Mouse (Mus musculus) spleen, adult 2 months (tissue): ENCODE measurements around the gene Scrg1. TPM values are rescaled to one million over a fixed set of nuclear protein-coding genes. Genes with fewer than 3 reads are reported as not detected.
"Not testable (repeated sequence)": the region's sequence is repeated elsewhere in the genome, so short reads cannot be mapped to it uniquely, and the experiment has no call there.

Experiments used
- DNase-seq, 2 experiments: peaks; one replicate each; pipeline versions ENCODE4 v3.0.0 to v3.0.0-alpha.2; 2012 to 2021; ENCODE audit warnings: low spot score in 2 of 2, low read depth in 1 of 2
- H3K27ac ChIP-seq: fragments of 200-500 bp; 2 replicates; pipeline ENCODE4 v1.5.1; 2012; ENCODE audit warnings: low read length, inconsistent platforms; ENCODE audit not compliant: insufficient read depth
- H3K27me3 ChIP-seq: fragments of 200-500 bp; 2 replicates; pipeline ENCODE4 v1.6.1; 2012; ENCODE audit warnings: mild to moderate bottlenecking, moderate library complexity, low read length, inconsistent platforms; ENCODE audit not compliant: control insufficient read depth, insufficient read depth
- H3K36me3 ChIP-seq: fragments of 200-500 bp; 2 replicates; pipeline ENCODE4 v1.6.1; 2012; ENCODE audit warnings: mild to moderate bottlenecking, low read length, inconsistent platforms; ENCODE audit not compliant: control insufficient read depth, insufficient read depth
- H3K4me1 ChIP-seq: fragments of 200-500 bp; 2 replicates; pipeline ENCODE4 v1.6.1; 2011; ENCODE audit warnings: inconsistent platforms; ENCODE audit not compliant: control insufficient read depth, insufficient read depth, insufficient read length
- H3K4me3 ChIP-seq: fragments of 200-500 bp; 2 replicates; pipeline ENCODE4 v1.5.1; 2011; ENCODE audit warnings: mild to moderate bottlenecking, inconsistent platforms; ENCODE audit not compliant: insufficient read depth, insufficient read length; ENCODE audit errors: extremely low read depth
- CTCF ChIP-seq: fragments of 200-500 bp; IDR thresholded peaks from 2 replicates; pipeline ENCODE4 v1.5.1; 2011; ENCODE audit warnings: mild to moderate bottlenecking, inconsistent platforms; ENCODE audit not compliant: insufficient read depth, insufficient read length, insufficient replicate concordance; ENCODE audit errors: extremely low read depth
- POLR2A ChIP-seq: fragments of 200-500 bp; IDR thresholded peaks from 2 replicates; pipeline ENCODE4 v1.6.1; 2011; ENCODE audit warnings: low read depth, low read length, inconsistent platforms
- WGBS: fragments of 180-500 bp; shearing (Covaris S2); methylation state at CpG from one replicate; pipeline ENCODE4 v1.1.7; 2018; 5-methylcytosine and 5-hydroxymethylcytosine counted together
- polyA plus RNA-seq: library from polyadenylated mRNA; depleted of rRNA; stranded (reverse); fragments of >200 nt; gene quantifications from 2 replicates; pipeline ENCODE4 v1.2.3, GENCODE M21; 2012

Scrg1 gene
- polyA plus RNA-seq, 1 experiment = 0.16 TPM

GRCm38 (mm10) chr8:57489366-57489765 lies 33.6 kb downstream of the Scrg1 start:
- 91% methylated on average over 1 of the region's 1 CpGs for WGBS
- Histone ChIP-seq H3K36me3 (no peaks in the 10 kb centered on the region), H3K27ac (no peak overlapping the region), H3K4me3 (no peak overlapping the region), H3K27me3 (no peaks in the 10 kb centered on the region), H3K4me1 (peaks cover 3% of the 10 kb centered on the region; the same call in 1 of the 2 replicates)
- no peak for TF ChIP-seq CTCF
- TF ChIP-seq POLR2A = no peak
- no peak for DNase-seq

GRCm38 (mm10) chr8:57489896-57490295 lies 34.2 kb downstream of the Scrg1 start:
- no peak overlapping the region for H3K27ac ChIP-seq
- H3K4me1 ChIP-seq = peaks cover 3% of the 10 kb centered on the region; the same call in 1 of the 2 replicates
- no peak overlapping the region for H3K4me3 ChIP-seq
- DNase-seq = no peak
- no peaks in the 10 kb centered on the region for H3K36me3 ChIP-seq
- TF ChIP-seq POLR2A (no peak), CTCF (no peak)
- H3K27me3 ChIP-seq = no peaks in the 10 kb centered on the region

- H3K4me3 ChIP-seq = no peak overlapping the region
- no peaks in the 10 kb centered on the region for H3K27me3 ChIP-seq
- H3K36me3 ChIP-seq = no peaks in the 10 kb centered on the region
- DNase-seq = no peak
- no peaks in the 10 kb centered on the region for H3K4me1 ChIP-seq
- no peak overlapping the region for H3K27ac ChIP-seq
- 83% methylated on average over 4 of the region's 4 CpGs for WGBS
- TF ChIP-seq CTCF = no peak
- TF ChIP-seq POLR2A = no peak
These were observed 36.1 kb downstream of the Scrg1 start for GRCm38 (mm10) chr8:57491873-57492272.

DNA sequence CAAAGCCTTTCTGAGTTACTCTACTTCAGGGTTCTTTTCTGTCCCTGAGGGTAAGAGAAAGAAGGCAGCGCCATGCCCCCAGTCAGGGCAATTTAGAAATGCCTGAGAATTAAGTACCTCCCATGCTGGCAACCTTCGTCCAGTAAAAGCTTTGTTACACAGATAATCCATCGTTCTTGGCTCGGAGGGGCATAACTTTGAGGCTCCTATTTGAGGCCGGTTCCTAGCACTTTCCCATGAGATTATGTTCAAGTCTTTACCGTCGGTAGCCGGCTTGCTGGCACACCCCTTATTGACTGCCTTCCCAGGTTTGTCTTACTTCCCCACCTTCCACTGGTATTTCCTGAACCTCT lies 42.7 kb downstream of the Scrg1 start:
- Histone ChIP-seq H3K36me3 (no peaks in the 10 kb centered on the region), H3K27me3 (no peaks in the 10 kb centered on the region), H3K4me3 (no peak overlapping the region), H3K4me1 (no peaks in the 10 kb centered on the region), H3K27ac (no peak overlapping the region)
- WGBS = 91% methylated on average over 8 of the region's 8 CpGs
- TF ChIP-seq POLR2A = no peak
- TF ChIP-seq CTCF = no peak
- DNase-seq = no peak

- TF ChIP-seq CTCF = no peak
- no peak for TF ChIP-seq POLR2A
- no peak for DNase-seq
- no peaks in the 10 kb centered on the region for H3K4me1 ChIP-seq
- no peaks in the 10 kb centered on the region for H3K27me3 ChIP-seq
- 89% methylated on average over 17 of the region's 17 CpGs for WGBS
- H3K27ac ChIP-seq = no peak overlapping the region
- H3K4me3 ChIP-seq = no peak overlapping the region
- no peaks in the 10 kb centered on the region for H3K36me3 ChIP-seq
These were observed 43.3 kb downstream of the Scrg1 start for GRCm38 (mm10) chr8:57498847-57499511.

- H3K4me1 ChIP-seq = no peaks in the 10 kb centered on the region
- DNase-seq = peak; percentile 45 to 78
- H3K27me3 ChIP-seq = no peaks in the 10 kb centered on the region
- TF ChIP-seq CTCF = peak; percentile 54; the same call in 1 of the 2 replicates
- no peak for TF ChIP-seq POLR2A
- 34% methylated on average over 5 of the region's 5 CpGs for WGBS
- H3K27ac ChIP-seq = no peak overlapping the region
- no peak overlapping the region for H3K4me3 ChIP-seq
- H3K36me3 ChIP-seq = no peaks in the 10 kb centered on the region
These were observed 47.9 kb downstream of the Scrg1 start for GRCm38 (mm10) chr8:57503641-57504040.

GRCm38 (mm10) chr8:57505500-57505899 lies 49.8 kb downstream of the Scrg1 start:
- WGBS = 91% methylated on average over 1 of the region's 1 CpGs
- not testable (repeated sequence) for H3K4me1 ChIP-seq, H3K4me3 ChIP-seq, H3K27me3 ChIP-seq, H3K27ac ChIP-seq, H3K36me3 ChIP-seq, DNase-seq
